Mouse (Mus musculus) limb, embryonic 12.5 days (tissue): ENCODE results near the gene Npff. TPM values are rescaled to one million over a fixed set of nuclear protein-coding genes. Genes with fewer than 3 reads are reported as not detected.
A peak's percentile ranks its signal among the peaks of the same experiment; 100 is the strongest.

ENCODE experiments used
- ATAC-seq: fragments of 200-750 bp; cut with Nextera tagmentation; 2 replicates; pipeline ENCODE4 v1.8.0; 2017; ENCODE audit warnings: low read depth, moderate TSS enrichment; ENCODE audit not compliant: insufficient number of reproducible peaks, insufficient read depth, low FRiP score, low TSS enrichment
- H3K27ac ChIP-seq: fragments of 300-500 bp; sonication (generic); 2 replicates; pipeline ENCODE4 v1.5.1; 2016; ENCODE audit warnings: mild to moderate bottlenecking, moderate library complexity
- H3K27me3 ChIP-seq: fragments of 300-500 bp; sonication (generic); 2 replicates; pipeline ENCODE4 v1.6.1; 2016; ENCODE audit warnings: mild to moderate bottlenecking, moderate library complexity
- H3K36me3 ChIP-seq: fragments of 300-500 bp; sonication (generic); 2 replicates; pipeline ENCODE4 v1.6.1; 2016; ENCODE audit warnings: mild to moderate bottlenecking, moderate library complexity
- H3K4me1 ChIP-seq: fragments of 300-500 bp; sonication (generic); replicated peaks from 2 replicates; pipeline ENCODE4 v1.6.1; 2016
- H3K4me2 ChIP-seq: fragments of 300-500 bp; sonication (generic); 2 replicates; pipeline ENCODE4 v1.6.1; 2016; ENCODE audit warnings: mild to moderate bottlenecking, moderate library complexity
- H3K4me3 ChIP-seq: fragments of 300-500 bp; sonication (generic); replicated peaks from 2 replicates; pipeline ENCODE4 v1.5.1; 2016; ENCODE audit warnings: mild to moderate bottlenecking
- H3K9ac ChIP-seq: fragments of 300-500 bp; sonication (generic); replicated peaks from 2 replicates; pipeline ENCODE4 v1.6.1; 2016; ENCODE audit warnings: mild to moderate bottlenecking, moderate library complexity
- H3K9me3 ChIP-seq: fragments of 300-500 bp; sonication (generic); 2 replicates; pipeline ENCODE4 v1.6.1; 2016; ENCODE audit warnings: mild to moderate bottlenecking, moderate library complexity
- WGBS: fragments of 180-500 bp; shearing (Covaris S2); methylation state at CpG from one replicate; pipeline ENCODE4 v1.1.7; 2016; 5-methylcytosine and 5-hydroxymethylcytosine counted together
- polyA plus RNA-seq: library from polyadenylated mRNA; unstranded; fragments of >200 nt; fragmentation: Nextera tagmentation; extraction: Ambion mirVana; gene quantifications from 2 replicates; pipeline ENCODE4 v1.2.1, GENCODE M21; 2016

Npff gene
- polyA plus RNA-seq, 1 experiment from 2014 or later: 2.5 TPM

DNA sequence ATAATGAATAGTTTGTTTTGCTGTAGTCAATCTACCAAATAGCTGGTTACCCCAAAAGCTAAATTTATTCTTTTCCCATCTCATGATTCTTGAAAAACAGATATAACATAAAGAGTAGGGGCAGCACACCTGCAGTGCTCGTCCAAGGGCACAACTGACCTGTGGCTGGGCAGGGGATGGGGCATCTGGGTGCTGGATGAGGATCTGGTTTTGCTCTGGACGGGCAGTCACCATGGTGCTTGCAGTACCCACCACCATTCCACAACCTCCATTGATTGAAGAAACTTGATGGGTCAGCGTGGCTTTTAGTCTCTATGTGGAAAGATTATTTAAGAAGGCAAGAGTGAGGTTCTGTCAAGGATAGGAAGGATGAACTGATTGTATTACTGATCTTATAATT lies 21.5 kb upstream of the Npff start:
- no peaks in the 10 kb centered on the region for H3K9me3 ChIP-seq
- H3K27ac ChIP-seq: no peak overlapping the region
- WGBS: 88% methylated on average over 3 of the region's 3 CpGs
- no peak overlapping the region for H3K4me3 ChIP-seq
- no peak overlapping the region for H3K9ac ChIP-seq
- ATAC-seq: no peak
- H3K36me3 ChIP-seq: peaks cover 76% of the 10 kb centered on the region
- H3K4me1 ChIP-seq: no peaks in the 10 kb centered on the region
- H3K4me2 ChIP-seq: no peak overlapping the region
- no peaks in the 10 kb centered on the region for H3K27me3 ChIP-seq

DNA sequence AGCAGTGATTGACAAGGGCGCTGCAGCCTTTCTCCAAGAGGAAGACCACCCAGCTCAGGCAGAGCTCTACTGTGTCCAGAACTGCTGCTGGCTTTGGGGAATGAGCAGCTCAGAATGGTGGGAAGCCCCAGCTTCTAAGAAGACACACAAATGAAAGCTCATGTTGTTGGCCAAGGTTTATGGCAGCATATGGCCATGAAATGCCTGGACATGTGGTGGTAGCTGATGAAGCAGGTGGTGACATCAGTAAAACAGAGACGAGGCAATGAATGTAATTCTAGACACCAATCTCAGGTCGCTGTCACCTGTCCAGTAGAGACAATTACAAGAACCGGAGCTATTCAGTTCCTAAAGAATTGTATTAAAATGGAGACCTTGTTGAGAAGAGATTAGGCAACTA lies 20.1 kb upstream of the Npff start:
- H3K4me3 ChIP-seq: no peak overlapping the region
- H3K27me3 ChIP-seq: no peaks in the 10 kb centered on the region
- H3K9ac ChIP-seq: no peak overlapping the region
- no peak overlapping the region for H3K4me2 ChIP-seq
- no peaks in the 10 kb centered on the region for H3K9me3 ChIP-seq
- no peak overlapping the region for H3K27ac ChIP-seq
- H3K36me3 ChIP-seq: peaks cover 82% of the 10 kb centered on the region
- WGBS: 94% methylated on average over 4 of the region's 4 CpGs
- no peak for ATAC-seq
- H3K4me1 ChIP-seq: no peaks in the 10 kb centered on the region

- H3K9ac ChIP-seq: no peak overlapping the region
- peaks cover 92% of the 10 kb centered on the region for H3K36me3 ChIP-seq
- ATAC-seq: no peak
- H3K27ac ChIP-seq: no peak overlapping the region
- H3K9me3 ChIP-seq: no peaks in the 10 kb centered on the region
- H3K4me2 ChIP-seq: no peak overlapping the region
- H3K4me3 ChIP-seq: no peak overlapping the region
- no peaks in the 10 kb centered on the region for H3K4me1 ChIP-seq
- H3K27me3 ChIP-seq: no peaks in the 10 kb centered on the region
- 87% methylated on average over 7 of the region's 7 CpGs for whole genome bisulfite sequencing
Observed at GRCm38 (mm10) chr15:102533926-102534325, 9.2 kb upstream of the Npff start.

GRCm38 (mm10) chr15:102532106-102532900 lies 7.6 kb upstream of the Npff start:
- no peak for ATAC-seq
- WGBS: 87% methylated on average over 3 of the region's 3 CpGs

DNA sequence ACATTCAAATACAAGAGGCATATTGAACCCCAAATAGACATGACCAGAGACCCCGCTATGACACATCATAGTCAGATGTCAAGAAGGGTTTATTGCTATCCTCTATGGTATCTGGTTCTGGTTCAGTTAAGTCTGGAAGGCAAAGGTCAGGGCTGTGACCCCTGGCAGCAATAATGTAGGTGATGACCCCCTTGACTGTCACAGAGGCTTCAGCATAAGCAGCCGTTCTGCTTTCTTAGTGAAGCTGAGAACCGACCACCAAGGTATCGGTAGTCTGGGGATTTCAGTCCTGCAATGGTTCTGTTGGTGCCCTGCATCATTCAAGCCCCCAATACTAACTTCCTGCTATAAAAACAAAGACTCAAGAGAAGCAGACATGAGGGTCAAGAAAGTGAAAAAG lies 6.8 kb upstream of the Npff start:
- 68% methylated on average over 4 of the region's 4 CpGs for WGBS
- ATAC-seq: no peak
- Histone ChIP-seq H3K9me3 (no peaks in the 10 kb centered on the region), H3K4me3 (no peak overlapping the region), H3K4me2 (no peak overlapping the region), H3K9ac (no peak overlapping the region), H3K4me1 (no peaks in the 10 kb centered on the region), H3K27me3 (no peaks in the 10 kb centered on the region), H3K36me3 (peaks cover 90% of the 10 kb centered on the region), H3K27ac (no peak overlapping the region)

More at GRCm38 (mm10) chr15:102532106-102532900, 7.6 kb upstream of the Npff start:
- no peak overlapping the region for H3K4me3 ChIP-seq
- H3K4me2 ChIP-seq: no peak overlapping the region
- no peak overlapping the region for H3K9ac ChIP-seq
- no peaks in the 10 kb centered on the region for H3K9me3 ChIP-seq
- H3K27ac ChIP-seq: no peak overlapping the region
- H3K36me3 ChIP-seq: peaks cover 94% of the 10 kb centered on the region
- H3K4me1 ChIP-seq: no peaks in the 10 kb centered on the region
- no peaks in the 10 kb centered on the region for H3K27me3 ChIP-seq

GRCm38 (mm10) chr15:102530566-102530965 lies 5.8 kb upstream of the Npff start:
- no peak overlapping the region for H3K27ac ChIP-seq
- H3K36me3 ChIP-seq: peaks cover 84% of the 10 kb centered on the region
- no peaks in the 10 kb centered on the region for H3K4me1 ChIP-seq
- H3K27me3 ChIP-seq: no peaks in the 10 kb centered on the region
- H3K9ac ChIP-seq: 0 out of 2 replicates have a peak overlapping the region, but pooled peaks have one; percentile 12
- WGBS: 83% methylated on average over 4 of the region's 4 CpGs
- ATAC-seq: no peak
- H3K4me2 ChIP-seq: no peak overlapping the region
- H3K4me3 ChIP-seq: no peak overlapping the region
- H3K9me3 ChIP-seq: no peaks in the 10 kb centered on the region

- Histone ChIP-seq H3K27me3 (no peaks in the 10 kb centered on the region), H3K36me3 (peaks cover 77% of the 10 kb centered on the region), H3K9me3 (no peaks in the 10 kb centered on the region), H3K9ac (no peak overlapping the region), H3K4me1 (no peaks in the 10 kb centered on the region), H3K4me3 (no peak overlapping the region), H3K27ac (no peak overlapping the region), H3K4me2 (no peak overlapping the region)
- no peak for ATAC-seq
- WGBS: 96% methylated on average over 1 of the region's 1 CpGs
Observed at GRCm38 (mm10) chr15:102528396-102528795, 3.7 kb upstream of the Npff start.

- H3K4me3 ChIP-seq: no peak overlapping the region
- H3K4me2 ChIP-seq: no peak overlapping the region
- peaks cover 73% of the 10 kb centered on the region for H3K36me3 ChIP-seq
- H3K27me3 ChIP-seq: no peaks in the 10 kb centered on the region
- ATAC-seq: no peak
- 75% methylated on average over 3 of the region's 3 CpGs for WGBS
- H3K27ac ChIP-seq: no peak overlapping the region
- no peaks in the 10 kb centered on the region for H3K4me1 ChIP-seq
- no peak overlapping the region for H3K9ac ChIP-seq
- no peaks in the 10 kb centered on the region for H3K9me3 ChIP-seq
Observed at GRCm38 (mm10) chr15:102527936-102528335, 3.2 kb upstream of the Npff start.

DNA sequence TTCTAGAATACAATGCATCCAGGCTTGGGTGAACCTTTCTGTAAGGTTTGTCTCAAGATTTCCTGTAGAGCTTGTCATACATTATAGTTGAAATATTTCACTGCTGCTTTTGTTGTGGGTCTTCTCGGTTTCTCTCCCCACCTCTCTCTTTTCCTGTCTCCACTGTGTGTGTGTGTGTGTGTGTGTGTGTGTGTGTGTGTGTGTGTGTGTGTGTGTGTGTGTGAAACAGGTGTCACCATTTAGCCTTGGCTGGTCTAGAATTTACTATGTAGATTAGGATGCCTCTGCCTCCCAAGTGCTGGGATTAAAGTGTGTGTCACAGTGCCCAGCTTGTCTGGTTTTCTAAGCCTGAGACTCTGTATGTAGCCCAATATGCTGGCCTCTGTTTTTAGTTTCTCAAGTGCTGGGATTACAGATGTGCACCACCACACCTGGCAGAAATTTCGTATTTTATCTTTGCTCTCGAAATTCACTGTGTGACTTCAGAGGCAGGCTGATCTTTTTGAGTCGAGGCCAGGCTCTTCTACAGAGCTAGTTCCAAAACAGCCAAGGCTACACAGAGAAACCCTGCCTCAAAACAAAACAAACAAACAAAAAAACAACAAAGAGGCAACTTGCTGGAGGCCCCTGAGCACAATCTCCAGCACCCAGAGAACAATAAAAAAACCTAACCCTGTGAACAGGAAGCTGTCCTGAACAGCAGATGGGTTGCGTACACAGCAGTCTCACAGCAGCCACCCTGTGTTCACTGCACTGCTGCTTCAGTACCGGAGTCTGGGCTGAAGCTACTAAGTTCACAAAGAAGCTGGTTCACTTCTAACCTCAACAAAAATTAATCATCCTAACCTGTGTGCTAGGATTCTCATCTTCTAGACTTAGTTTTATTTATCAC lies 1.6 kb upstream of the Npff start:
- H3K4me3 ChIP-seq: no peak overlapping the region
- H3K9me3 ChIP-seq: no peaks in the 10 kb centered on the region
- no peak overlapping the region for H3K4me2 ChIP-seq
- WGBS: 82% methylated on average over 6 of the region's 6 CpGs
- no peak for ATAC-seq
- no peak overlapping the region for H3K9ac ChIP-seq
- no peaks in the 10 kb centered on the region for H3K27me3 ChIP-seq
- H3K4me1 ChIP-seq: no peaks in the 10 kb centered on the region
- peaks cover 73% of the 10 kb centered on the region for H3K36me3 ChIP-seq
- H3K27ac ChIP-seq: no peak overlapping the region

DNA sequence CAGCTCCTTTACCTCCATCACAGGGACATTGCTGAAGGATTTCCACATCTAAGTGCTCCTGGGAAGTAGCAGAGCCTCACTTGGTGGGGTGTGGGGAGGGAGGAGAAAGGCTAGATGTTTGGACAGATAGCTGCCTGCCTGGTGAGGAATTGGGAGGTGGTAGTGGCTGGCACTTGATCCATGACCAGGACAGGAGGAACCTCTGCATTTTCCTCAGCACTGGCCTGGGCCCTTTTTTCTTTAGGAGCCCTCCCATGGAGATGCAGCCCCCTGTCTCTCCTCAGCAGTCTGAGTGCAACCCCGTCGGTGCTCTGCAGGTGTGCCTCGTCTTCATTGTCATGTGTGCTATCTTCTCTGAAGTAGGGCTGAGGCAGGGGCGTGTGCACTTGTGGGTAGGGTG lies 3.3 kb downstream of the Npff start:
- Histone ChIP-seq H3K9me3 (no peaks in the 10 kb centered on the region), H3K36me3 (peaks cover 40% of the 10 kb centered on the region), H3K4me3 (no peak overlapping the region), H3K27ac (no peak overlapping the region), H3K27me3 (no peaks in the 10 kb centered on the region), H3K4me2 (no peak overlapping the region), H3K4me1 (peaks cover 10% of the 10 kb centered on the region), H3K9ac (no peak overlapping the region)
- no peak for ATAC-seq
- 87% methylated on average over 4 of the region's 4 CpGs for WGBS

- 82% methylated on average over 4 of the region's 4 CpGs for WGBS
- H3K9ac ChIP-seq: no peak overlapping the region
- H3K4me2 ChIP-seq: no peak overlapping the region
- ATAC-seq: no peak
- H3K9me3 ChIP-seq: no peaks in the 10 kb centered on the region
- peaks cover 19% of the 10 kb centered on the region for H3K4me1 ChIP-seq
- 0 out of 2 replicates have a peak overlapping the region, but pooled peaks have one; percentile 12 for H3K27ac ChIP-seq
- no peaks in the 10 kb centered on the region for H3K27me3 ChIP-seq
- no peak overlapping the region for H3K4me3 ChIP-seq
- H3K36me3 ChIP-seq: peaks cover 38% of the 10 kb centered on the region
Observed at GRCm38 (mm10) chr15:102520416-102520815, 4.3 kb downstream of the Npff start.
